Comparison of ENCODE assay signal across 9 mouse cellular contexts in genomic region chr17:13830636-13831341, GRCm38 (mm10).
DNase-seq lines count a peak whose midpoint lies in the region; ATAC-seq lines count a peak whose summit lies in the region.
"Had no signal": no experiment of that assay in that cellular context is flagged by ENCODE, and none has a peak within 500 bp of the region (broad histone marks: within the 10 kb centered on the region; RNA-seq: fewer than 3 reads in every experiment).

No protein-coding gene starts in this region.

- 89% methylated on average over 1 of the region's 1 CpGs for WGBS in forebrain, embryonic 16.5 days
- 83% methylated on average over 1 of the region's 1 CpGs for WGBS in neural tube, embryonic 14.5 days

- peak; percentile 79 for ATAC-seq in forebrain, embryonic 16.5 days
- ATAC-seq in neural tube, embryonic 14.5 days (ENCODE audit: low read depth): 0 out of 2 replicates have a peak, but pooled peaks have one; percentile 50

- H3K9ac ChIP-seq in forebrain, embryonic 16.5 days (replicated peaks; ENCODE audit: low read depth, low read length): no peak overlapping the region
- H3K9ac ChIP-seq in neural tube, embryonic 14.5 days (replicated peaks; ENCODE audit: low read depth, low read length): no peak overlapping the region

- H3K27me3 ChIP-seq in forebrain, embryonic 16.5 days (replicated peaks; ENCODE audit: control insufficient read depth, insufficient read depth, low read length): no peaks in the 10 kb centered on the region
- no peaks in the 10 kb centered on the region for H3K27me3 ChIP-seq in neural tube, embryonic 14.5 days (ENCODE audit: control insufficient read depth, insufficient read depth, low read length)
- H3K27me3 ChIP-seq: megakaryocyte, embryonic 14.5 days had no signal

- peaks cover 20% of the 10 kb centered on the region for H3K36me3 ChIP-seq in forebrain, embryonic 16.5 days (ENCODE audit: control insufficient read depth, insufficient read depth)
- H3K36me3 ChIP-seq in neural tube, embryonic 14.5 days (ENCODE audit: control insufficient read depth, insufficient read depth, low read length): peaks cover 27% of the 10 kb centered on the region

- H3K4me1 ChIP-seq in forebrain, embryonic 16.5 days (replicated peaks; ENCODE audit: control insufficient read depth, insufficient read depth, low read length): no peaks in the 10 kb centered on the region
- no peaks in the 10 kb centered on the region for H3K4me1 ChIP-seq in neural tube, embryonic 14.5 days (ENCODE audit: control insufficient read depth, insufficient read depth, low read length)
- H3K4me1 ChIP-seq: megakaryocyte, embryonic 14.5 days had no signal

- H3K9me3 ChIP-seq in forebrain, embryonic 16.5 days (ENCODE audit: control insufficient read depth, low read length): no peaks in the 10 kb centered on the region
- no peaks in the 10 kb centered on the region for H3K9me3 ChIP-seq in neural tube, embryonic 14.5 days (ENCODE audit: control insufficient read depth, low read length)
- H3K9me3 ChIP-seq: megakaryocyte, embryonic 14.5 days had no signal

- no peak overlapping the region for H3K27ac ChIP-seq in forebrain, embryonic 16.5 days (ENCODE audit: low read length)
- H3K27ac ChIP-seq in neural tube, embryonic 14.5 days (ENCODE audit: low read depth, low read length): no peak overlapping the region

- no peak overlapping the region for H3K4me3 ChIP-seq in forebrain, embryonic 16.5 days (replicated peaks; ENCODE audit: low read length)
- no peak overlapping the region for H3K4me3 ChIP-seq in neural tube, embryonic 14.5 days (ENCODE audit: low read depth, low read length)
- H3K4me3 ChIP-seq: megakaryocyte, embryonic 14.5 days had no signal

- no peak overlapping the region for H3K4me2 ChIP-seq in forebrain, embryonic 16.5 days (ENCODE audit: low read length)
- no peak overlapping the region for H3K4me2 ChIP-seq in neural tube, embryonic 14.5 days (ENCODE audit: low read depth, low read length)

- DNase-seq in adrenal gland, adult 2 months: peak; percentile 19
- no peak for DNase-seq in adrenal gland, adult 8-10 months
- DNase-seq in right cerebral cortex, adult 18-20 months: peak; percentile 54
- DNase-seq in right cerebral cortex, postnatal 14 days: no peak
- peak; percentile 52 to 64 for DNase-seq in layer of hippocampus, postnatal 10 days (ENCODE audit: low spot score in 2 of 2)
- no peak for DNase-seq in c-Kit-positive CD71-positive TER-119-positive erythroid progenitor cells, embryonic 14.5 days (ENCODE audit: low spot score)

Comparison
In these comparisons a context has a peak if more than half of its experiments do, and no peak if none do; other contexts are left out.
1. DNase-seq: peak in adrenal gland, adult 2 months (single experiment), right cerebral cortex, adult 18-20 months (single experiment) and layer of hippocampus, postnatal 10 days (2 of 2); none in adrenal gland, adult 8-10 months (single experiment), right cerebral cortex, postnatal 14 days (single experiment) and c-Kit-positive CD71-positive TER-119-positive erythroid progenitor cells, embryonic 14.5 days (single experiment).